Mouse (Mus musculus) hindbrain, embryonic 12.5 days (tissue): ENCODE data around the gene Pan3. TPM values are rescaled to one million over a fixed set of nuclear protein-coding genes. Genes with fewer than 3 reads are reported as not detected.

Source experiments
- ATAC-seq: fragments of 200-750 bp; cut with Nextera tagmentation; 2 replicates; pipeline ENCODE4 v1.8.0; 2017; ENCODE audit warnings: moderate TSS enrichment; ENCODE audit not compliant: low FRiP score
- H3K27ac ChIP-seq: fragments of 300-500 bp; sonication (generic); 2 replicates; pipeline ENCODE4 v1.5.1; 2016; ENCODE audit warnings: mild to moderate bottlenecking
- H3K27me3 ChIP-seq: fragments of 300-500 bp; sonication (generic); 2 replicates; pipeline ENCODE4 v1.6.1; 2016; ENCODE audit warnings: mild to moderate bottlenecking
- H3K36me3 ChIP-seq: fragments of 300-500 bp; sonication (generic); 2 replicates; pipeline ENCODE4 v1.6.1; 2016; ENCODE audit warnings: mild to moderate bottlenecking
- H3K4me1 ChIP-seq: fragments of 300-500 bp; sonication (generic); 2 replicates; pipeline ENCODE4 v1.6.1; 2016
- H3K4me2 ChIP-seq: fragments of 300-500 bp; sonication (generic); replicated peaks from 2 replicates; pipeline ENCODE4 v1.6.1; 2016; ENCODE audit warnings: mild to moderate bottlenecking
- H3K4me3 ChIP-seq: fragments of 300-500 bp; sonication (generic); 2 replicates; pipeline ENCODE4 v1.5.1; 2016; ENCODE audit warnings: mild to moderate bottlenecking
- H3K9ac ChIP-seq: fragments of 300-500 bp; sonication (generic); 2 replicates; pipeline ENCODE4 v1.6.1; 2016; ENCODE audit warnings: mild to moderate bottlenecking, moderate library complexity
- H3K9me3 ChIP-seq: fragments of 300-500 bp; sonication (generic); replicated peaks from 2 replicates; pipeline ENCODE4 v1.6.1; 2016; ENCODE audit warnings: mild to moderate bottlenecking
- WGBS: fragments of 180-500 bp; shearing (Covaris S2); methylation state at CpG from one replicate; pipeline ENCODE4 v1.1.7; 2016; 5-methylcytosine and 5-hydroxymethylcytosine counted together
- polyA plus RNA-seq: library from polyadenylated mRNA; unstranded; fragments of >200 nt; fragmentation: Nextera tagmentation; extraction: Ambion mirVana; gene quantifications from 2 replicates; pipeline ENCODE4 v1.2.1, GENCODE M21; 2016

The Pan3 gene
- polyA plus RNA-seq, 1 experiment from 2014 or later: 56.4 TPM

GRCm38 (mm10) chr5:147435751-147436150, 5.8 kb downstream of the Pan3 start:
- 71% methylated on average over 2 of the region's 2 CpGs for WGBS
- Histone ChIP-seq H3K9ac (no peak overlapping the region), H3K4me3 (no peak overlapping the region), H3K27ac (no peak overlapping the region), H3K4me2 (no peak overlapping the region), H3K9me3 (no peaks in the 10 kb centered on the region), H3K27me3 (no peaks in the 10 kb centered on the region), H3K36me3 (0 out of 2 replicates have a peak, but pooled peaks cover 9% of the 10 kb centered on the region), H3K4me1 (peaks cover 36% of the 10 kb centered on the region)
- ATAC-seq: no peak

DNA sequence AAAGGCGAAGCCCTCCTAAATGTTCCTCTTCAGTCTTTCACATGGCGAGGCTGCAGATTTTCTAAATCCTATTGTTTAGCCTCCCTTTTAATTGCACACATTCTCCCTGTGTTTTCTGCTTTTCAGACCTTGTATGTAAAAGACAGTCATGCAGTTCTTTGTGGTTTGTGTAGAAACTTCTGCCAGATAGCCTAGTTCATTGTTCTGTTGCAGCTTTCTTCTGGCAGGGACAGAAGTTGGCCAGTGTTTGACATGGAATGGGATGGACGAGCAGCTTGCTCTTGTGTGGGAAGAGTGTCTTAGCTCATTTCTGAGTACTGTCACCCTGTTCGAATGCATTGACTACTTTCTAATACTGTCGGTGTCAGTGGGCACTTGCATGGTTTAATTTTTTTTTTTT, 6.5 kb downstream of the Pan3 start:
- H3K27me3 ChIP-seq: no peaks in the 10 kb centered on the region
- H3K9ac ChIP-seq: no peak overlapping the region
- ATAC-seq: no peak
- H3K4me2 ChIP-seq: no peak overlapping the region
- no peak overlapping the region for H3K4me3 ChIP-seq
- no peaks in the 10 kb centered on the region for H3K9me3 ChIP-seq
- H3K36me3 ChIP-seq: 0 out of 2 replicates have a peak, but pooled peaks cover 9% of the 10 kb centered on the region
- H3K4me1 ChIP-seq: peaks cover 36% of the 10 kb centered on the region
- no peak overlapping the region for H3K27ac ChIP-seq
- 78% methylated on average over 5 of the region's 5 CpGs for WGBS

- Histone ChIP-seq H3K9ac (no peak overlapping the region), H3K9me3 (no peaks in the 10 kb centered on the region), H3K4me3 (no peak overlapping the region), H3K4me2 (no peak overlapping the region), H3K27me3 (no peaks in the 10 kb centered on the region), H3K36me3 (0 out of 2 replicates have a peak, but pooled peaks cover 5% of the 10 kb centered on the region), H3K27ac (no peak overlapping the region), H3K4me1 (peaks cover 8% of the 10 kb centered on the region; the same call in 1 of the 2 replicates)
- no peak for ATAC-seq
- 69% methylated on average over 3 of the region's 3 CpGs for WGBS
These were observed 11.1 kb downstream of the Pan3 start for GRCm38 (mm10) chr5:147440996-147441507.

- Histone ChIP-seq H3K4me1 (0 out of 2 replicates have a peak, but pooled peaks cover 2% of the 10 kb centered on the region), H3K9ac (no peak overlapping the region), H3K36me3 (0 out of 2 replicates have a peak, but pooled peaks cover 5% of the 10 kb centered on the region), H3K4me2 (no peak overlapping the region), H3K27ac (no peak overlapping the region), H3K27me3 (no peaks in the 10 kb centered on the region), H3K4me3 (no peak overlapping the region), H3K9me3 (no peaks in the 10 kb centered on the region)
- WGBS: 89% methylated on average over 1 of the region's 1 CpGs
- ATAC-seq: no peak
These were observed 12.0 kb downstream of the Pan3 start for GRCm38 (mm10) chr5:147441979-147442378.

DNA sequence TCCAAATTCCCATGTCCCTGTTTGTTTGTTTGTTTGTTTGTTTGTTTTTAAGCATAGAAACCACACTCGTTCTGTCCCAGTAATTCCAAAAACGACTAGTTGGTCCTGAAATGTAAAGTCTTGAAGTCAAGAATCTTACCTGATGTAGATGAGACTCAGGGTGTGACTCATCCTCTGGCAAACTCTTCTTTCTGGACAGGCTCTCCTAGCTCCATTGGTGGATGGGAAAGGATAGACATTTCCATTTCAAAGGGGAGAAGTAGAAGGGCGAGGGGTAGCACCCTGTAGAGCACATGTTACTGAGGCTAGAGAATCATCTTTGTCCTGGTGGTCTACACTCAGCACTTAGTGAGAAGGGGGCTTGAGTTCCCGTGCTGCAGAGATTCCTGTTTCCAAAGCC, 12.8 kb downstream of the Pan3 start:
- 0 out of 2 replicates have a peak, but pooled peaks cover 5% of the 10 kb centered on the region for H3K36me3 ChIP-seq
- H3K4me1 ChIP-seq: 0 out of 2 replicates have a peak, but pooled peaks cover 2% of the 10 kb centered on the region
- WGBS: 84% methylated on average over 4 of the region's 4 CpGs
- H3K9me3 ChIP-seq: no peaks in the 10 kb centered on the region
- no peak overlapping the region for H3K27ac ChIP-seq
- no peak overlapping the region for H3K4me2 ChIP-seq
- H3K27me3 ChIP-seq: no peaks in the 10 kb centered on the region
- no peak for ATAC-seq
- H3K9ac ChIP-seq: no peak overlapping the region
- no peak overlapping the region for H3K4me3 ChIP-seq

GRCm38 (mm10) chr5:147444298-147444697, 14.3 kb downstream of the Pan3 start:
- Histone ChIP-seq H3K27ac (no peak overlapping the region), H3K4me1 (0 out of 2 replicates have a peak, but pooled peaks cover 7% of the 10 kb centered on the region), H3K27me3 (no peaks in the 10 kb centered on the region), H3K9me3 (no peaks in the 10 kb centered on the region), H3K4me2 (no peak overlapping the region), H3K4me3 (no peak overlapping the region), H3K36me3 (no peaks in the 10 kb centered on the region), H3K9ac (no peak overlapping the region)
- no peak for ATAC-seq
- 89% methylated on average over 6 of the region's 6 CpGs for WGBS

DNA sequence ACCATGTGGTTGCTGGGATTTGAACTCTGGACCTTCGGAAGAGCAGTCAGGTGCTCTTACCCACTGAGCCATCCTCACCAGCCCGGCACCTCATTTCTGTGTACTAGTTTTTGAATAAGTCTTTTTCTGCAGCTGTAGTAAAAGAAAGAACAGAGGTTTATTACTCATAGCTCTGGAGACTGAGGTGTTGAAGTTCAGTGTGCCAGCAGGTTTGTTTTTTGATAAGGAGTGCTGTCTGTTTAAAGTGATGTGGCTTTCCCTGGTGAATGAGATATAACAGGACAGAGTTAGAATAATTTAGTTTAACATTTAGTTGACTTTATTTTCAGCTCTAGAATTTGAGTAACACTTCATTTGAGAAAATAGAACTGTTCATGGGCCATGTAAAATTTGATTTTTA, 14.8 kb downstream of the Pan3 start:
- no peak overlapping the region for H3K4me3 ChIP-seq
- no peak overlapping the region for H3K9ac ChIP-seq
- no peak overlapping the region for H3K4me2 ChIP-seq
- no peaks in the 10 kb centered on the region for H3K9me3 ChIP-seq
- WGBS: 91% methylated on average over 2 of the region's 2 CpGs
- no peaks in the 10 kb centered on the region for H3K27me3 ChIP-seq
- no peak for ATAC-seq
- H3K27ac ChIP-seq: no peak overlapping the region
- no peaks in the 10 kb centered on the region for H3K36me3 ChIP-seq
- H3K4me1 ChIP-seq: 0 out of 2 replicates have a peak, but pooled peaks cover 7% of the 10 kb centered on the region

- H3K4me3 ChIP-seq: no peak overlapping the region
- H3K4me2 ChIP-seq: no peak overlapping the region
- H3K9me3 ChIP-seq: no peaks in the 10 kb centered on the region
- H3K4me1 ChIP-seq: 0 out of 2 replicates have a peak, but pooled peaks cover 7% of the 10 kb centered on the region
- H3K36me3 ChIP-seq: no peaks in the 10 kb centered on the region
- no peak overlapping the region for H3K27ac ChIP-seq
- 78% methylated on average over 4 of the region's 4 CpGs for WGBS
- ATAC-seq: no peak
- H3K27me3 ChIP-seq: no peaks in the 10 kb centered on the region
- H3K9ac ChIP-seq: no peak overlapping the region
These were observed 15.3 kb downstream of the Pan3 start for GRCm38 (mm10) chr5:147445252-147445651.

DNA sequence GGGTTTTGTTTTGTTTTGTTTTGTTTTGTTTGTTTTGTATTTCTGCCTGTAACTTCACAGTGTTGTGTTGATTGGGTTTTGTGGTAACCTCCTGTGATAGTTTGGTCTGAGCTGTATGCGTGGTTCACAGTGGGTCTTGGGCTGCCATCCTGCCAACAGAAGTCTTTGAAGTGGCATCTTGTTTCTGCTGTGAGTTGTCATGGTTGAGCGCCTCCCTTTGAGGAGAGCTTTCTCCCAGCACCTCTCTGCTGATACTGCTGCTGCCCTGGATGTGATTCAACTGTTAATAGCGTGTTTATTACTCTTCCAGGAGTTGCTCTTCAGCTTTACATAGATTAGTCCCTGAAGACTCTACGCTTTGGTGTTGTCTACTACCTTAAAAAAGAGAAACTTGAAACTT, 18.6 kb downstream of the Pan3 start:
- Histone ChIP-seq H3K27me3 (no peaks in the 10 kb centered on the region), H3K36me3 (0 out of 2 replicates have a peak, but pooled peaks cover 3% of the 10 kb centered on the region), H3K9ac (no peak overlapping the region), H3K4me2 (no peak overlapping the region), H3K4me3 (no peak overlapping the region), H3K9me3 (no peaks in the 10 kb centered on the region), H3K27ac (no peak overlapping the region), H3K4me1 (0 out of 2 replicates have a peak, but pooled peaks cover 7% of the 10 kb centered on the region)
- ATAC-seq: no peak
- 51% methylated on average over 4 of the region's 4 CpGs for WGBS

DNA sequence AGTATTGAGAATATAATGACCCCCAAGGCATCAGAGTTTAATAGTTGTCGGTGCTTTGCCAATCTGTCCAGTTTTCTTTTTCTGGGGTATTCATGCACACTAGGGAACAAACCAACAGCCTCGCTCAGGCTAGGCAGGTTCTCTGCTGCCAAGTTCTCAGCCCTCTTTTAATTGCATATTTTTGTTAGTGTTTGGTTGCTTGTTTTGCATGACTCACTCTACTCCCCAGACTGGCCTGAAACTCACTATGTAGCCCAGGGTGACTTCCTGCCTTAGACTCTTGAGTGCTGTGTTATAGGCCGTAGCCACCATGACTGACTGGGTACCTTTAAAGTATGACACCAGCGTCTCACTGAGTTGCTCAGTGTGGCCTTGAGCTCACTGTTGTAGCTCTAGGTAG, 19.0 kb downstream of the Pan3 start:
- Histone ChIP-seq H3K27ac (no peak overlapping the region), H3K9me3 (no peaks in the 10 kb centered on the region), H3K36me3 (0 out of 2 replicates have a peak, but pooled peaks cover 3% of the 10 kb centered on the region), H3K27me3 (no peaks in the 10 kb centered on the region), H3K4me1 (0 out of 2 replicates have a peak, but pooled peaks cover 7% of the 10 kb centered on the region), H3K9ac (no peak overlapping the region), H3K4me3 (no peak overlapping the region), H3K4me2 (no peak overlapping the region)
- 88% methylated on average over 4 of the region's 4 CpGs for WGBS
- ATAC-seq: no peak

GRCm38 (mm10) chr5:147456491-147456890, 26.5 kb downstream of the Pan3 start:
- 93% methylated on average over 4 of the region's 4 CpGs for WGBS
- H3K27ac ChIP-seq: no peak overlapping the region
- no peak overlapping the region for H3K4me3 ChIP-seq
- H3K4me2 ChIP-seq: no peak overlapping the region
- H3K9ac ChIP-seq: no peak overlapping the region
- ATAC-seq: no peak
- H3K36me3 ChIP-seq: peaks cover 19% of the 10 kb centered on the region
- no peaks in the 10 kb centered on the region for H3K9me3 ChIP-seq
- no peaks in the 10 kb centered on the region for H3K27me3 ChIP-seq
- H3K4me1 ChIP-seq: no peaks in the 10 kb centered on the region

DNA sequence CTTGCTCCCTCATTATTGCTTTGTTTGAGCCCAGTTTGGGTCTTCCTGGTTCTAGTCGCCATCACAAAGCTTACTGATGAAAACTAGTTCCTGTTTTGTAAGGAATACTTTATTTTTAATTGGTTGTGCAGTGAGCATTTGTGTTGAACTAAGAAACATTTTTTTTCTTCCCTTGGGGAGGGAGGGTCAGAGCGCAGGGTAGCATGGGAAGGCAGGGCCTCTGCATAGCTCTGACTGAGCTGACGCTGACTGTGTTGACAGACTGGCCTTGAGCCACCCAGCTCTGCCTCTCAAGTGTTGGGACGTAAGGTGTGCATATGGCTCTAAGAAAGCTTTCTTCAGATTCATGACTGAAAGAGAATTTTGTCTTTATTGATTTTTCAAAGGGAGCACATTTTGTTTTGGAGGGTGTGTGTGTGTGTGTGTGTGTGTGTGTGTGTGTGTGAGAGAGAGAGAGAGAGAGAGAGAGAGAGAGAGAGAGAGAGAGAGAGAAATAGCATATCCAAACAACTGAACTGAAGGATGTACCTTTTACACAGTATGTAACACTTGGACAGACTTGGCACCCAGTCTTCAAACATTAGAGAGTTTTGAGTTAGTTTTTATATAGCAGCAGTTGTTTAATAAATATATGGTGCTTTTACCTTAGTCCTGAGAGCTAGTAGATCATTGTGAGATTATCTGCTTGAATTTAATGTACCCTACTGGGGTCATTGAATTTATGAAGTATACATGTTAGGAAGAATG, 30.0 kb downstream of the Pan3 start:
- no peak overlapping the region for H3K4me2 ChIP-seq
- H3K4me3 ChIP-seq: no peak overlapping the region
- 55% methylated on average over 4 of the region's 4 CpGs for WGBS
- peaks cover 15% of the 10 kb centered on the region for H3K36me3 ChIP-seq
- H3K27me3 ChIP-seq: no peaks in the 10 kb centered on the region
- H3K4me1 ChIP-seq: no peaks in the 10 kb centered on the region
- H3K9me3 ChIP-seq: no peaks in the 10 kb centered on the region
- no peak for ATAC-seq
- no peak overlapping the region for H3K27ac ChIP-seq
- no peak overlapping the region for H3K9ac ChIP-seq

DNA sequence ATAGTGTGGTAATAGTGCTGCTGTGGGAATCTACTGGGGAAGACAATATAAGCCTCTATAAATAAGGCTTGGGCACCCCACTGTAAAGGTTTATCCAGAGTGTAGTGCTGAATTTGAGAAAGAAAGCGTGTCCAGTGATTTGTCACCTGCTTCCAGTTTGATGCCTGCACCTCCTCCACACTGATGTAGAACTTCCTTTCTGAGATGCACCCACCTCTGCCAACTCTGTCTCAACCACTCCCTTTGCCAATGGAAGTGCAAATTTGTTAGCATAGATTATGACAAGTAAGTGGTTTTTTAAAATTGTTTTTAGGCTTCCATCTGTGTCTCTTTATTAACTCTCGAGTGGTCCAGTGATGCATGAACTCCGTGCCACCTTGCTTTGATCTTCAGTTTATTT, 33.3 kb downstream of the Pan3 start:
- Histone ChIP-seq H3K9ac (no peak overlapping the region), H3K27ac (no peak overlapping the region), H3K4me3 (no peak overlapping the region), H3K36me3 (peaks cover 13% of the 10 kb centered on the region), H3K27me3 (no peaks in the 10 kb centered on the region), H3K9me3 (no peaks in the 10 kb centered on the region), H3K4me1 (no peaks in the 10 kb centered on the region), H3K4me2 (no peak overlapping the region)
- ATAC-seq: no peak
- 84% methylated on average over 3 of the region's 3 CpGs for WGBS
